Mouse (Mus musculus) WW6 (cell line): ENCODE data around the gene Pnmal2.

Experiments
- DNase-seq: peaks from one replicate; pipeline ENCODE4 v3.0.0-alpha.2; 2013; ENCODE audit warnings: low read depth, low spot score

Gene Pnmal2

DNA sequence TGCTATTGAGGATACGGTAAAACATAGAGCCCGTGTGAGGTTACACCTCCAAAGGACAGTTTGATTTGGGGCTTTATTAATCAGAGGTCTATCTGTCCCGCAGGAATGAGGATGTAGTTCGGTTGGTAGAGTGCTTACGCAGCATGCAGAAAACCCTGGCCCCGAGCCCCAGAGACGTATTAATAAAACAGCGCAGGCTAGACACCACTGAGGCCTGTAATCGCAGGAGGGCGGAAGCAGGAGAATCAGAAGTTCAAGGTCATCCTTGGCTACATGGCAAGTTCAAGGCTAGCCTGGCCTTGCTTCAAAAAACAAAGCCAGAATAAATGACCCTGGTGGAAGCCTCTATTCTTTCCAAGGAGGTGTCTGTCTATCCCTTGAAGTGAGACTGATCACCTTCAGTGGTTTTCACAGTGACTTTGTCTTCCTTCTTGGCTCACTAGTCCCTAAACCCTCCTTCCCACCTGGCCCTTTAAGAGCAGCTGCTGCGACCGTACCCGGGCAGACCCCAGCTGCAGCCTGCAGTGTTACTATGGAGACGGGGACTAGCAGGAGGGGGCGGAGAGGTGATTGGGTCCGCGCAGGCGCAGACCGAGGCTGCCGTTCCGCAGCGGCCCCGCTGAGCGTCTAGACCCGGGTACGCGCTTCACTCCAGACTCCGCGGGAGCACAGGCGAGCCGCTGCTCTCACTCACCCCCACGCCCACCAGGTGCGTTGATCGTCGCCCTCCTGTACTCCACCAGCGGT is at the start of gene Pnmal2:
Pnmal2 (plus strand) TSS at position 622 of the 747 bp plus-strand sequence.
- DNase-seq: peak; percentile 80

DNA sequence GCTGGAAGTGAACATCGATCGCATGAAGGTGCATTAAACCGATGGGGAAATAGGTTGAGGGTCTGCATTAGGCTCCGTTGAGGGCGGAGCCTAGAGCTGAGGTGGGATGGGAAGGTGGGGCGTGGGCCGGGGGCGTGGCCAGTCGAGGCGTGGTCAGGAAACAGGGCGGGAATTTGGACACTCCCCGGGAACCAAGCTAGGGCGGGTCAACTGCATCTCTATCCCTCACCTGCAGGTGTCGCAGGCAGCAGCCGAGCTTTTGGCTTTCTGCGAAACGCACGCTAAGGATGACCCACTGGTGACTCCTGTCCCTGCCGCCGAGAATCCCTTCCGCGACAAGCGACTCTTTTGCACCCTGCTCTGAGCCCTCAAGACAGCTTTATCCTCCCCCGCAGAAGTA is 49.5 kb upstream of the Pnmal2 start:
- no peak for DNase-seq

DNA sequence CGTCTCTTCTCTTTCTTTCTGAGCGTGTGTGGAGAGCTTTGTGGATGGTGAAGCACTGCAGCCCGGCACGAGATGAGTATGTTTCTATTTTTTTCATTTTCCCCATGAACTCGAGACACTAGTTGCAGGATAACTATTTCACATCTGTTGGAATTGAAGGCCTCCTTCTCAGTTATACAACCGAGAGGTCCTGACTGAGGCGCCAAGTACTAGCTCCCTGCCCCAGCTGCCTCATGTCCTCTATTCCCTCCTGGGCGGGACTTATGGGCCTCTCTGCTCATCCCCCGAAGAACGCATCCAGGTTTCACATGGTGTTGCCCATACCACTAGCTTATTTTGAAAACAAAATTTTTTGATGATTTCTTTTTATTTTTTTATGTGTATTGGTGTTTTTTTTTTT is 49.0 kb upstream of the Pnmal2 start:
- no peak for DNase-seq

DNA sequence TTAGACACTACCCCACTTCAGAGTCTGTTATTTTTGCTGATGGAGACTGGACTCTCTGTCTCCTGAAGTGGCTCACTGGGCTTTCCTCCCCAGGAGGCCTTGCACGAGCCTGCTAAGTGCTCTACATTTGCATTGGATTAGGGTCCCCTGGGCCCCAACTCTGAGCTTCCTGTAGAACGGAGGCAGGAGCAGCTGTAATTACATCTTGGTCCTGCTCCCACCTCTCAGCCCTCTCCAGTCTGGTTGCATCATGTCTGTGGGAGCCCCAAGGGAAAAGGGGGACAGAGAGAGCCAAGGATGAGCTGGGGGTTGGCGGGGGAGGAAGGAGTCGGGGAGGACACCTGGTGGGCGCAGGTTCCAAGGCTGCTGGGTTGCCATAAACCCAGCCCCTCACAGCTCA is 44.0 kb upstream of the Pnmal2 start:
- DNase-seq: no peak

DNA sequence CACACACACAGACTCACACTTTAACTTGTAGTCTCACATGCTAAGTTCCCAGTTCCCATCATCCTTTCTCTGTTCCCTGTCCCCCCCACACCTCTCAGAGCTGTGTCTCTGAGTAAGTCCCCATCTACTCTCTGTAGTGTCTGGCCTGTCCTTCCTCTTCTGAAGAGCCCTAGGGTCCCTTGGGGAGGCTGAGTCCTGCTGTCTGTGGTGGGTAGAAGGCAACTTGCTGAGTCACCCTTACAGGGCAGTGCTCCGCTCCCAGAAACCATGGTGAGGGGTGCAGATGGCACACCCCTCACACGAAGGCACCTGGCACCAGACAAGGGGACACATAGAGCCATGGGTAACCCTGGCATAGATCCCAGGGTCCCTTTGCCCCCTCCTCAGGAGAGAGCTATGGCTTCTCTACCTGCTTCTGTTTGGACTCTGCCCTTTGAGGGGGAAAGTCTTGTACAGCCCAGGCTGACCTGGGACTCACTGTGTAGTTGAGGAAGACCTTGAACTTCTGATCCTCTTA is 41.0 kb upstream of the Pnmal2 start:
- no peak for DNase-seq

DNA sequence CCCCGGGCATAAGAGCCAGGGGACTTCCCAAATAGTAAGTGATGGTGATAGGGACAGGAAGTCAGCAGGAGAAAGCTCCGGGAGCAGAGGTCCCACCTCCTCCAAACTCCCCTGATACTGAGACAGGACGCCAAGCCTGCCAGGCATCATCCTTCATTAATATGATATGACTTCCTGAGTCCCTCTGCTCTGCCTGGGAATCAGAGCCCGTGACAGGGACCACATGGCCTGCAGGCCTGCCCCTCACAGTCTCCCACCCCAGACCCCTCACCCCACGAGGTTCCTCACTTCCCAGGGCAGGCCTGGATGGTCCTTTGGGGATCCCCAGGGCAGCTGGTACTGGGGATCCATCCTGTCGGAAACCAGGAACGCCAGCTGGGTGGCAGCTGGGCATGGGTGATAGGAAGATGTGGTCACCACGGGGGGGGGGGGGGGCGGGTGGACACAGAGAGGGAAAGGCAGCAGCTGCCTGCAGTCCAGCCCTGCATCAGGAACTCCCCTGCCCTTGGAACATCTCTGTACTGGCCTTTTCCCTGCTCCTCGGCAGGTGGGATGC is 40.3 kb upstream of the Pnmal2 start:
- DNase-seq: no peak

DNA sequence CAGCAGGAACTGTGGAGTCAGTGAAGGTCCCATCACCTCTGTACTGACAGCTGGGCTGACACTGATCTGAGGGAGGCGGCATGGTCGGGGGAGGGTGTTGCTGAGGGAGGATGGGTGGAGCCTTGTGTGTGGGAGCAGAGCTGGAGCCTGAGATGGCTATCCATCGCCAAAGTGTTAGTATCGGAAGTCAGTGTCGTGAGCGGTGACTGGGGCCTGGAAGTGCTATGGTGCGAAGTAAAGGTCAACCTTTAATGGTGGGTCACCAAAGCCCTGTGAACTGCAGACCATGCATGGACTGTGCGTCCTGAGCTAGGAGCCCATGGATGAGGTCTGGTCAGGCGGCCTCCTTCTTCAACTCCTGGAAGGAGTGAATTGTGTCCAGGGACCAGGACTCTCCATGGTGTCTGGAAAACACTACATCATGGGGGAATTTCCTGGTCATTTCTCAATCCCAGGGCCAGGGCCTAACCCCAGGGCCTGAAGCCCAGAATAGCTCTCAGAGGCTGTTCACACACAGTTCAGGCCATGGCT is 38.9 kb upstream of the Pnmal2 start:
- DNase-seq: no peak

DNA sequence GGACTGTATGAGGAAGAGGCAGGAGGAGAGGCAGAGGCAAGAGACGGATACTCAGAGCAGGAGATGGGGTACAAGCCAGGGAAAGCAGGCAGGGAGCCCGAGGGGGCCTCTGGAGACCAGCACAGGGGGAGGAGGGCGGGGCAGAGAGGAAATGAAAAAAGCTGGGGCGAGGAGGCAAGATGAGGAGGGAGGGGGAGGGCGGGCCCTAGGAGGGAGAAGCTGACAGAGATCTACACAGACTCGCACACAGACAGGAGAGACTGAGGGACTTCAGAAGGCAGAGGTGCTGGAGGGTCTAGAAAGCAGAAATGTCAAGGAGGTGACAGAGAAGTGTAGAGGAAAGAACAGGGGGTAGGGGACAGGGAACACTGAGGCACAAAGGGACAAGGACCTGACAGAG is 38.2 kb upstream of the Pnmal2 start, which contains the start of gene Ptgir:
Ptgir (plus strand) TSS at position 210 of the 400 bp plus-strand sequence.
- no peak for DNase-seq

DNA sequence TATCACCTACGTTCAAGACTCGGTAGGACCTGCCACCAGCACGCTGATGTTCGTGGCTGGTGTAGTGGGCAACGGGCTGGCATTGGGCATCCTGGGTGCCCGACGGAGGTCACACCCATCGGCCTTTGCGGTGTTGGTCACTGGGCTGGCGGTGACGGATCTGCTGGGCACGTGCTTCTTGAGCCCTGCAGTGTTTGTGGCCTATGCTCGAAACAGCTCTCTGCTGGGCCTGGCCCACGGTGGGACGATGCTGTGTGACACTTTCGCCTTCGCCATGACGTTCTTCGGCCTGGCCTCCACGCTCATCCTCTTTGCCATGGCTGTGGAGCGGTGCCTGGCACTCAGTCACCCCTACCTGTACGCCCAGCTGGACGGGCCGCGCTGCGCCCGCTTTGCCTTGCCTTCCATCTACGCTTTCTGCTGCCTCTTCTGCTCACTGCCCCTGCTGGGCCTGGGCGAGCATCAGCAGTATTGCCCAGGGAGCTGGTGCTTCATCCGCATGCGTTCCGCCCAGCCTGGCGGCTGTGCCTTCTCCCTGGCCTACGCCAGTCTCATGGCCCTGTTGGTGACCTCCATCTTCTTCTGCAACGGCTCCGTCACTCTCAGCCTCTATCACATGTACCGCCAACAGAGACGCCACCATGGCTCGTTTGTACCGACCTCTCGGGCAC is 37.5 kb upstream of the Pnmal2 start:
- DNase-seq: no peak

DNA sequence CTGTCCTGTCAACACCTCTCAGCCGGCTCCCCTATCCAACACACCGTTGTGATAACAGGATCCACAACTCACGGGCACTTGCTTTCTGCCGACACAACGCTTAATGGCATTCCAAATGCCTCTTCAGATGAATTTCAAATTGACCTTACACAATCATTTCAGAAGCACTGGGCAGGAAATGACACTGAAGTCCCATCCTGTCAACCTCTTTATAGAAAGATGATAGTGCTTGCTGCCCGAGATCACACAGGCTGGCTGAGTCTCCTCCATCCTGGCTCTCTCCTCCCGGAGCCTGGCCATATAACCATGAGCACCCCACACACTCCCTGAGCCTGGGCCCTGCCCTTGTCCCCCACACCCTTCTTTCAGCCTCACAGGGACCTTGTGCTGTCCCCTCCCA is 36.6 kb upstream of the Pnmal2 start:
- DNase-seq: no peak

DNA sequence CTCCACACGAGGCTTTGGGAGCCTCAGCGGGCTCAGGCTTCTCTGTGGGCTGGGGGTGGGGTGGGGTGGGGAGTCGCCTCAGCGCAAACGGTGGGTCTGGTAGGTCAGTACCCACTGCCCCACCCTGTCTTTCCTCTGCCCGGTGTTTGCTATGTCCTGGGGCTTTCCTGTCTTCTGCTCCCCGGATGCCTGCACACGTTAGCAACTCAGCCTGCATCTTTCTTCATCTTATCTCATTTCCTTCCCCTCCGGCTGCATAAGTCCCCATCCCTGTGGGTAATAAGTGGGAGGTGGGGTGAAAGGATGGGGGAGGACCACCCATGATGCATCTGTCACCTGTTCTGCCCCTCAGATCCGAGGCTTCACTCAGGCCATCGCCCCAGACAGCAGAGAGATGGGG is 36.1 kb upstream of the Pnmal2 start:
- DNase-seq: no peak

DNA sequence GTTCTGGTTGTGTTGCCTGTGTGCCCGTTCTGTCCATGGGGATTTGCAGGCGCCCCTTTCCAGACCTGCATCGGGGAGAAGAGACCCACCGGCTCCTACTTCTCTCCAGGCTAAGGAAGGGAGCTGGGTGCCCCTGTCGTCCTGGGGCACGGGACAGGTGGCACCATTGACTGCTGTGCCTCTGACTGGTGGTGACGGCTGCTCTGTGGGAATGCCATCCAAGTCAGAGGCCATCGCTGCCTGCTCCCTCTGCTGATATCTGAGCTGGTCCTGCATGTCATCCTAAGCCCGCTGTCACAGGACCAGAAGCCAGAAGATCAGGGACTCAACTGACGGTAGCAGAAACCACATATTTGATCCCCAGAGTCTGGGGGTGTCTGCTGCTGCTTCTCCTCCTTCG is 35.6 kb upstream of the Pnmal2 start:
- no peak for DNase-seq

DNA sequence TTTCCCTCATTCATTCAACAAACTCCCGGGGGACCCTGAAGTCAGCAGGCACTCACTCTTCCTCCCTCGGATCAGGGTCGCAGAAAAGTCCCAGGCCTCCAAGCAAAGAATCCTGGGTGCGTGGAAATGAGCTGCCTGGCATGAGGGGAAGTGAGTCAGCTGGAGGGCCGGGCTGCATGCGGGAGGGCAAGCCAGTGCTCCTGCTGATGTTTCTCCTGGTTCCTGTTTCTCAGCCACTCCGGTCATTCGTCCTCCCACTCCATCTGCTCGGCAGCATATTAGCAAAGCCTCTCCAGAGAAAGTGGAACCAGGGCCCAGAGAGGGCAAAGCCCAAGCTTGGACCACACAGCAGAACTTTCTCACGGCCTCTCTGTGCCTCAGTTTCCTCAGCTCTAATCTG is 34.6 kb upstream of the Pnmal2 start:
- DNase-seq: no peak

DNA sequence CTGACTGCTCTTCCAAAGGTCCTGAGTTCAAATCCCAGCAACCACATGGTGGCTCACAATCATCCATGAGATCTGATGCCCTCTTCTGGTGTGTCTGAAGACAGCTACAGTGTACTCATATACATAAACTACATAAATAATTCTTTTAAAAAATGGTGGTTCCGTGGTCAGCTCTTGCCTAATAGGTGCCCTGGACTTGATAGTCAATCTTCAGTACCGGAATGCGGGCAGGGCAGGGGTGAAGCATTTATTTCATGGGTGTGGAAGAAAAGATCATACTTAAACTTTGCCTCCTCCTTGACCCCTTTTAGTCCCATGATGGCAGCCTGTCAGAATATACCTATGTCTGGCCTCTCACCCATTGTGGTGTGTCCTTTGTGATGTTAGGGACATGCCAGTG is 32.6 kb upstream of the Pnmal2 start:
- DNase-seq: no peak

DNA sequence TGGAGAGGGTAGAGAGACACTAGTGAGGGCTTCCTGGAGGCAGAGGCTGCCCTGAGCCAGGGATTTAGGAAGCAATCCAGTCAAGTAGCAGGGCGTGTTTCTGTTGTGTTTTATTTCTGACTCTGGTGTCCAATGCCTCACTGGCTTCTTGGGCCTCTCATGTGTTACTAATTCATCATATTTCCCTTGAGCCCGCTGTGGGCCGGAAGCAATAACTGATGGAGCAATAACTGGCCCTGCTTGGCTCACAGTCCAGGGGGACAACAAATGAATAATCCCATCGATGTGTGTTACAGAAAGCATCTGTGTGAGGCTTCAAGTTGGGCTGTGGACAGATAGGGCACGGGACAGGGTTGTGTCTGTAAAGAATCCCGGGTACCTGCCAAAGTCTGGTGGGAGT is 32.1 kb upstream of the Pnmal2 start:
- DNase-seq: no peak

DNA sequence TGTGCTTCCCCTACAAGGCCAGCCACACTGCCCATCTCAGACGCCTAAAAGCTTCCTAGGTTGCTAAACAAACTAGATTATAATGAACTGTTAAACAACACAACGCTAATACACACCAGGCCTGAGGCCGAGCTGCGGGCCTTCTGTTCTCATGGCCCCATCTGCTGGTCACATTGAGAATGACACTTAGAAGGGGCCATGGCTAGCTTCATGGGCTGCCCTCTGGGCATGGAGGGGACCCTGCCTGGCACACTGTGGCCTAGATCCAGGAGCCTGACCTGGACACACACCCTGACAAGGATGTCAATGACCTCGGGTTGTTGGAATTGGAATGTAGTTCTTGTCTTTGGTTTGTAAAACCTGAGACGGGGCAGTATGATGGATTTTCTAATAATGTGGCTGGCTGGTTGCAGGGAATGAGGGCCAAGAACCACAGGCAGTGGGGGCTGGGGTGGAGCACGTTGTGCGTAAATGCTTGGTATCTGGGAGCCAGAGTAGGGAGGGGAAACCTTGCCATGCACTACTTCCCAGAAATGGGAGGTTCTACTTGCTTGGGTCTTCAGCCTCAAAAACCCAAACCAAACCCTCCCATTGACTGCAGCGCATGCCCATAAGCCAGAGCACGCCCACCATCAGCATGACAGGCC is 30.6 kb upstream of the Pnmal2 start:
- DNase-seq: no peak

DNA sequence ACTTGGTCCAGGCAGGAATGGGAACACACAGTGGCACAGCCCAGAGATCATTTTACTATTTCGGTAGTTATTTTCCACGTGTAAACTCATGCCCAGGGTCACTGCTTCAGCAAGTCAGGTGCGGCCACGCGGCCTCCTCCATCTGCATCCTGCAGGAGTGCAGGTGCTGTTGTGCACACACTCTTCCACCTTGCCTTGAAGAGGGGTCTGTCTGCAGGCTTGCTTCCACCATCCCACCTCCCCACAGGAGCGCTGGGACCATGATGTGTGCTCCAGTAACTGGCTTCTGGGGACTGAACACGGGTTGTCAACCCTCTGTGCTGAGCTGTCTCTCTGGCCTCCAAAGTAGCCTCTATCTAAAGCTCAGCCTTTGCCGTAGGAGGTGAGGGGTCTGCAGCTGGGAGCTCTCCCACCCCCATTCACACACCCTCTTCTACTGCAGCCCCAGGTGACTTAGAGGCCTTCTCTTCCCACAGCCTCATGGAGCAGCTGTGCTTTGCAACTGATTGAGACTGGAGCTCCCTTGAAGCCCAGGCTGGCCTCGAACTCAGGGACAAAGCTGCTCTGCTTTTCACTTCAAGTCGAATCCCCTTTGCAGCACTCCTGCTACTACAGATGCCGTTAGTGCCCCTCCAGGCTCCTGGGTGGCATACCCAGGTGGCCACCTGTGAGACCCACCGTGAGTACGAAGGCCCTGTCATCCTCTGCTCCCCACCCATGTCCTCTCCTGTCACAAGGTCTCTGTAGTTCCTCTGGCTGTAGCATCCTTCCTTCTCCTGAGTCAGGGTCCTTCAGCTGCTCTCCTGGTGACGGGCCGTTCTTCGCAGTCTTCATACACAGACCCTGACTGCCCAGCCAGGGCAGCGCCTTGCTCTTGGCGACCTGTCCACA is 29.8 kb upstream of the Pnmal2 start:
- DNase-seq: no peak

DNA sequence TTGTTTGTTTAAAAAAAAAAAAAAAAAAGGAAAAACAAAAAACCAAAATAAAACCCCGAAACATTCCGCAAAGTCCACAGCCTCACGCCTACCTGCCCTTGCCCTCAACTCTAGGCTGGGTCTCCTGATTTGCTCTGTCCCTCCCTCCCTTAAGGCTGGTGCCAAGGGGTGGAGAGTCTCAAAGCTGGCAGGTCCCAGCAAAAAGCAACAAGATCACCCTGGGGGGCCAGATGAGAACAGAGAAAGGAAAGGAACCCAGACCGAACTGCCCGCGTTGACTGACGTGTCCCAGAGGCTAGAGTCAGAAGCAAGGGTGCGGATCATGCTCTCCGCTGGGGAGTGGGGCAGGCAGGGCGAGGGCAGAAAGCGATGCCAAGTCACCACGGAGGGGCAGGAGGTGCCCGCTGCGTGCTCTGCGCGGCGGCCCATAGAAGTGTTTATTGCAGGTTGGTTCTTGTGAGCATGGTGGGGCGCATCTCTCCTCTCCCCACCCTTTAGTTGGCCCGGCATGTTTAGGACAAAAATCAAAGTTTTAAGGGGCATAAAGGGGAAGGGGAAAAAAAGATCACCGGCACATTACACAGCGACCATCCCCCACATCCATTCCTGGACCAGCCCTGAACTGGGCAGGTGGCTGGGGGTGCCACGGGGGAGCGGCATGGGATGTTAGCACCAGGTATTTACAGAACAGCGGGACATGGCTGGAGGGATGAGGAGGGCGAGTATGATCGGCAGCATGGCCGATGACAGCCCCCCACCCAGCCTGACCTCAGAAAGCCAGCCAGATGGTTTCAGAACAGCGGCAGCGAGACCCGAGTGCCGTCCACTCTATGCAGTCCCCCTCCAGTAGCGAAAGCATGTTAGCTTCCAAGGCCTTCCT is 28.8 kb upstream of the Pnmal2 start:
- DNase-seq: no peak

DNA sequence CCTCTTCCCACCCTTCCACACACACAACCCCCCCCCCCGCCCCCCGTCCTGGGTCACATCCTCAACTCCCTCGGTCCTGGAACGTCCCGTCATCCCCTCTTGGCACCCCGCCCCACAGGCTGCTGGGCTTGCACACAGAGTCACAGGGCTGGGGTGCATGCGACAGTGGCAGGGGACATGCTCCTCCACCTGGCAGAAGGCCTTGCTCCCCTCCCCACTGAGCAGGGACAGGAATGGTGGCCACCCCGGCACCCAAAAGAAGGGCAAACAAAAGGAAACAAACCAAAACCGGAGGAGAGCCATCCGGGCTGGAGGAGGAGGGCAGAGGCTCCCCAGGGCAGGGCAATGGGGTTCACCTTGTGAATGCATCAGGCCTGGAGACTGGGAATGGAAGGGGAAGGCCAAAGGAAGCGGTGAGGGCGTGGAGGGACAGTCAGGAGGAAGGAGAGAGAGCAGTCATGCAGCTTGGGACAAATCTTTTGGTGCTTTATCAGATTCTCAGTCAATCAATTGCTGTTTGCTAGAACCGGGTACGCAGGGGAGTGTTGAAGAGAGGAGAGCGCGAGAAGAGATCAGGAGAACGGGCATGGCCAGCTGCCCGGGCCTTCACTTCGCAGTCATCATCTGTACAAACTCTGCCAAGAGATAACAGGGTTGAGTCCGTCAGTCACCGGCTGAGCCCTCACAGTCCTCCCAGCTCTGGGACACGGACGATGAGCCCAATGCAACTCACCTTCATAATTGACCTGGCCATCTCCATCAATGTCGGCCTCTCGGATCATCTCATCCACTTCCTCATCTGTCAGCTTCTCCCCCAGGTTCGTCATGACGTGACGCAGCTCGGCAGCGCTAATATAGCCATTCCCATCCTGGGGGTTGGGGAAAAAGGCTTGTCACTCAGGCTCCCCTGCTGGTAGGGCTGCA is 27.9 kb upstream of the Pnmal2 start:
- no peak for DNase-seq
